Mouse (Mus musculus) liver, adult 2 months (tissue): Measurements from ENCODE around the gene Acpp. TPM values are rescaled to one million over a fixed set of nuclear protein-coding genes. Genes with fewer than 3 reads are reported as not detected.

Experiments
- DNase-seq: peaks from one replicate; pipeline ENCODE4 v3.0.0-alpha.2; 2011; ENCODE audit warnings: low read depth, low spot score; ENCODE audit errors: extremely low read depth
- H3K27ac ChIP-seq: fragments of 200-500 bp; replicated peaks from 2 replicates; pipeline ENCODE4 v1.5.1; 2012; ENCODE audit warnings: low read depth, mild to moderate bottlenecking, control low read depth, inconsistent platforms, low read length; ENCODE audit not compliant: insufficient read depth
- H3K27me3 ChIP-seq: fragments of 200-500 bp; 2 replicates; pipeline ENCODE4 v1.6.1; 2012; ENCODE audit warnings: mild to moderate bottlenecking, moderate library complexity, low read length, inconsistent platforms; ENCODE audit not compliant: control insufficient read depth, insufficient read depth
- H3K36me3 ChIP-seq: fragments of 200-500 bp; 2 replicates; pipeline ENCODE4 v1.6.1; 2012; ENCODE audit warnings: low read length, inconsistent platforms; ENCODE audit not compliant: control insufficient read depth, insufficient read depth
- H3K4me1 ChIP-seq: fragments of 200-500 bp; 2 replicates; pipeline ENCODE4 v1.6.1; 2011; ENCODE audit warnings: low read length; ENCODE audit not compliant: control insufficient read depth, insufficient read depth
- H3K4me3 ChIP-seq: fragments of 200-500 bp; 2 replicates; pipeline ENCODE4 v1.5.1; 2011; ENCODE audit warnings: low read depth, mild to moderate bottlenecking, control low read depth, low read length, moderate library complexity; ENCODE audit not compliant: insufficient read depth
- H3K79me2 ChIP-seq: fragments of 200-500 bp; 2 replicates; pipeline ENCODE4 v1.6.1; 2012; ENCODE audit warnings: inconsistent platforms, mild to moderate bottlenecking, low read length, moderate library complexity; ENCODE audit not compliant: control insufficient read depth, insufficient read depth
- H3K9ac ChIP-seq: fragments of 200-500 bp; 2 replicates; pipeline ENCODE4 v1.6.1; 2012; ENCODE audit warnings: low read depth, mild to moderate bottlenecking, control low read depth, inconsistent platforms, low read length
- CTCF ChIP-seq: fragments of 200-500 bp; IDR thresholded peaks from 2 replicates; pipeline ENCODE4 v1.5.1; 2011; ENCODE audit warnings: low read depth, low read length, control low read depth
- POLR2A ChIP-seq: fragments of 200-500 bp; IDR thresholded peaks from 2 replicates; pipeline ENCODE4 v1.6.1; 2011; ENCODE audit warnings: low read length, control low read depth; ENCODE audit not compliant: insufficient read depth; ENCODE audit errors: extremely low read depth
- WGBS: fragments of 180-500 bp; shearing (Covaris S2); methylation state at CpG from one replicate; pipeline ENCODE4 v1.1.7; 2018; 5-methylcytosine and 5-hydroxymethylcytosine counted together
- polyA plus RNA-seq: library from polyadenylated mRNA; depleted of rRNA; stranded (reverse); fragments of >200 nt; gene quantifications from 2 replicates; pipeline ENCODE4 v1.2.3, GENCODE M21; 2012
- total RNA-seq: library from RNA; depleted of rRNA; stranded (reverse); fragments of >200 nt; gene quantifications from 2 replicates; pipeline ENCODE4 v1.2.3, GENCODE M21; 2014

Gene Acpp
- total and polyA plus RNA-seq, 2 experiments: 3.0 to 4.5 TPM

DNA sequence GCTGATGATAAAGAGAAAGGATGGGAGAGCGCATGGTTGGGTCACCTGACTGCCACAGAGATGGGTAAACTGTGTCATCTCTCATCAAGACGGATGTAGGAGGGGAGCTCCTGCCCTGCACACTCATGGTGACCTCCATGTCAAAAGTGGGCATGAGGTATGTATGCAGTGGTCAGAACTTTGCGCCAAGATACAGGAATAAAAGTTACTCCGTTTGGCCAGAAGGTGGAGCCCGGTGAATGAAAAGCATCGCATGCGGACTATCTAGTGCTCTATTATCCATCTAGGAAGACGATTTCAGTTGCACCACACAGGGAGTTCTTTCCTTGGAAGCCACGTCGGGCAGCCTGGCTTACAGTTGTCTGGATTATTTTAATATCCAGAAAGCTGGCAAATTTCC, 22.0 kb downstream of the Acpp start:
- Histone ChIP-seq H3K9ac (no peak overlapping the region), H3K27ac (no peak overlapping the region), H3K4me1 (no peaks in the 10 kb centered on the region), H3K4me3 (no peak overlapping the region), H3K79me2 (no peaks in the 10 kb centered on the region), H3K27me3 (no peaks in the 10 kb centered on the region), H3K36me3 (no peaks in the 10 kb centered on the region)
- peak; percentile 28 for DNase-seq
- WGBS: 10% methylated on average over 10 of the region's 10 CpGs
- TF ChIP-seq POLR2A (no peak), CTCF (peak; percentile 49)

GRCm38 (mm10) chr9:104306734-104307133, 30.8 kb downstream of the Acpp start:
- H3K79me2 ChIP-seq: no peaks in the 10 kb centered on the region
- H3K27ac ChIP-seq: no peak overlapping the region
- H3K4me3 ChIP-seq: no peak overlapping the region
- TF ChIP-seq POLR2A (no peak), CTCF (peak; percentile 76)
- 10% methylated on average over 6 of the region's 6 CpGs for whole genome bisulfite sequencing
- H3K36me3 ChIP-seq: no peaks in the 10 kb centered on the region
- no peak overlapping the region for H3K9ac ChIP-seq
- no peaks in the 10 kb centered on the region for H3K27me3 ChIP-seq
- peak; percentile 39 for DNase-seq
- no peaks in the 10 kb centered on the region for H3K4me1 ChIP-seq

GRCm38 (mm10) chr9:104305333-104306111, 32.0 kb downstream of the Acpp start:
- 82% methylated on average over 6 of the region's 6 CpGs for WGBS
- H3K79me2 ChIP-seq: no peaks in the 10 kb centered on the region
- H3K27me3 ChIP-seq: no peaks in the 10 kb centered on the region
- H3K4me3 ChIP-seq: no peak overlapping the region
- H3K27ac ChIP-seq: no peak overlapping the region
- no peak for DNase-seq
- no peaks in the 10 kb centered on the region for H3K36me3 ChIP-seq
- TF ChIP-seq POLR2A (no peak), CTCF (no peak)
- H3K4me1 ChIP-seq: no peaks in the 10 kb centered on the region
- H3K9ac ChIP-seq: no peak overlapping the region

- Histone ChIP-seq H3K4me3 (no peak overlapping the region), H3K9ac (no peak overlapping the region), H3K27me3 (no peaks in the 10 kb centered on the region), H3K36me3 (no peaks in the 10 kb centered on the region), H3K4me1 (no peaks in the 10 kb centered on the region), H3K79me2 (no peaks in the 10 kb centered on the region), H3K27ac (no peak overlapping the region)
- TF ChIP-seq POLR2A (no peak), CTCF (no peak)
- 71% methylated on average over 10 of the region's 10 CpGs for WGBS
- no peak for DNase-seq
These were observed 32.7 kb downstream of the Acpp start for GRCm38 (mm10) chr9:104304800-104305199.

DNA sequence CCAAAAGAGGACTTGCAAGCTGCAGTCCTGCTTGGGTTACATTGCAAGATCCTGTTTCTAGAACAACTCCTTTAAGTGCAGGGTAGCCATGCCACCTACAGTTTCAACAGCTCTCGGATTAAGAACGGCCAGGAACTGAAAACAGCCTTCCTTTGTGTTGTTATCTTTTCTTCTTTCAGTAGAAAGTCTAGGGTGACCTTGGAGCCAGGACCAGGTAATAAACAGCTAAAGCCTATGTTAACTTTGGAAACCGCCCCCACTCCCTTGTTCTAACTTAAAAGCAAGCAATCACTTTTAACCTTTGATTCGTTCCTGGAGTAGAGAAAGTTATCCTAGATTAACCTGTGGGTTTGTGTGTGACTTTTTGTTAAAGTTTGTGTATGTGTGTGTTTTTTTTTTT, 33.2 kb downstream of the Acpp start:
- Histone ChIP-seq H3K27ac (no peak overlapping the region), H3K9ac (no peak overlapping the region), H3K36me3 (no peaks in the 10 kb centered on the region), H3K79me2 (no peaks in the 10 kb centered on the region), H3K4me3 (no peak overlapping the region), H3K4me1 (no peaks in the 10 kb centered on the region), H3K27me3 (no peaks in the 10 kb centered on the region)
- WGBS: 44% methylated on average over 4 of the region's 4 CpGs
- no peak for TF ChIP-seq POLR2A
- no peak for TF ChIP-seq CTCF
- DNase-seq: no peak

GRCm38 (mm10) chr9:104300569-104300968, 37.0 kb downstream of the Acpp start:
- TF ChIP-seq CTCF (no peak), POLR2A (no peak)
- Histone ChIP-seq H3K4me3 (no peak overlapping the region), H3K27ac (no peak overlapping the region), H3K9ac (no peak overlapping the region), H3K36me3 (no peaks in the 10 kb centered on the region), H3K79me2 (no peaks in the 10 kb centered on the region), H3K4me1 (no peaks in the 10 kb centered on the region), H3K27me3 (no peaks in the 10 kb centered on the region)
- 74% methylated on average over 12 of the region's 12 CpGs for WGBS
- DNase-seq: no peak
